Mouse (Mus musculus) layer of hippocampus, adult 6 months (tissue): Measurements from ENCODE around the gene Celf3. TPM values are rescaled to one million over a fixed set of nuclear protein-coding genes. Genes with fewer than 3 reads are reported as not detected.

Source experiments
- long read RNA-seq, 2 experiments: library from polyadenylated mRNA; unstranded; transcript quantifications; one replicate each; pipeline ENCODE4 v2.0.0; 2019 to 2020
- polyA plus RNA-seq: library from polyadenylated mRNA; unstranded; fragments of <200 nt; fragmentation: Nextera tagmentation; gene quantifications from 2 replicates; pipeline ENCODE4 v1.2.3, GENCODE M21; 2021

Gene Celf3
- 39.6 and 54.1 TPM in 2 replicates for polyA plus RNA-seq
- long read RNA-seq, experiment 1, partial matches to known transcripts, result 4 of 14 reads
- long read RNA-seq, experiment 1, other reads (novel, unspliced or antisense), result 9 of 14 reads
- long read RNA-seq, experiment 2, partial matches to known transcripts, result 8 of 37 reads
- long read RNA-seq, experiment 2, other reads (novel, unspliced or antisense), result 29 of 37 reads

GRCm38 (mm10) chr3:94477981-94478422, at the start of gene Celf3:
Celf3 (plus strand) TSS chr3:94478295.

GRCm38 (mm10) chr3:94442951-94443596, 35.0 kb upstream of the Celf3 start, which contains the start of gene Mrpl9:
Mrpl9 (plus strand) TSS chr3:94443318.

GRCm38 (mm10) chr3:94443597-94443964, 34.5 kb upstream of the Celf3 start, which contains the start of gene Oaz3:
Oaz3 (minus strand) TSS chr3:94443915.

GRCm38 (mm10) chr3:94480291-94480884, 2.3 kb downstream of the Celf3 start, which contains the start of gene Riiad1:
Riiad1 (minus strand) TSS chr3:94480341.

Other genes starting within 250 kb of the Celf3 start
- gene Gm4778, start 214.3 kb upstream of the Celf3 start, polyA plus RNA-seq, result not detected in 2 replicates
- 28.1 and 31.6 TPM in 2 replicates for gene Them4, start 168.2 kb upstream of the Celf3 start, polyA plus RNA-seq
- 0.11 and 0.19 TPM in 2 replicates for gene Them5, start 136.2 kb upstream of the Celf3 start, polyA plus RNA-seq
- gene C2cd4d, start 115.9 kb upstream of the Celf3 start, polyA plus RNA-seq, result 0.10 and 0.18 TPM in 2 replicates
- gene Rorc, start 105.5 kb upstream of the Celf3 start, polyA plus RNA-seq, result 3.0 and 3.4 TPM in 2 replicates
- gene Lingo4, start 79.8 kb upstream of the Celf3 start, polyA plus RNA-seq, result 0.33 and 0.48 TPM in 2 replicates
- 19.0 and 20.4 TPM in 2 replicates for gene Tdrkh, start 65.0 kb upstream of the Celf3 start, polyA plus RNA-seq
- 52.0 and 53.6 TPM in 2 replicates for gene Mrpl9, start 35.0 kb upstream of the Celf3 start, polyA plus RNA-seq
- gene Oaz3, start 34.4 kb upstream of the Celf3 start, polyA plus RNA-seq, result 0.15 and 0.30 TPM in 2 replicates
- 19.6 and 24.8 TPM in 2 replicates for gene Riiad1, start 2.0 kb downstream of the Celf3 start, polyA plus RNA-seq
- 33.7 TPM in 2 replicates for gene Snx27, start 104.4 kb downstream of the Celf3 start, polyA plus RNA-seq
- not detected in 2 replicates for gene Gm10972, start 164.8 kb downstream of the Celf3 start, polyA plus RNA-seq
- gene Tuft1, start 180.6 kb downstream of the Celf3 start, polyA plus RNA-seq, result 0.85 and 2.0 TPM in 2 replicates
- 0.59 TPM in 1 of 2 replicates, not detected in the other for gene Selenbp2, start 215.3 kb downstream of the Celf3 start, polyA plus RNA-seq